Mouse (Mus musculus) neural tube, embryonic 13.5 days (tissue): Measurements from ENCODE around the gene Kcne1. TPM values are rescaled to one million over a fixed set of nuclear protein-coding genes. Genes with fewer than 3 reads are reported as not detected.

Experiments
- ATAC-seq: fragments of 200-750 bp; cut with Nextera tagmentation; 2 replicates; pipeline ENCODE4 v1.8.0; 2017; ENCODE audit warnings: low read depth, mild to moderate bottlenecking, moderate TSS enrichment, moderate library complexity
- H3K27ac ChIP-seq: fragments of 300-500 bp; sonication (generic); replicated peaks from 2 replicates; pipeline ENCODE4 v1.5.1; 2015; ENCODE audit warnings: moderate library complexity, mild to moderate bottlenecking, inconsistent platforms
- H3K27me3 ChIP-seq: fragments of 300-500 bp; sonication (generic); 2 replicates; pipeline ENCODE4 v1.6.1; 2015; ENCODE audit warnings: mild to moderate bottlenecking, inconsistent platforms
- H3K36me3 ChIP-seq: fragments of 300-500 bp; sonication (generic); 2 replicates; pipeline ENCODE4 v1.6.1; 2015; ENCODE audit warnings: mild to moderate bottlenecking, inconsistent platforms
- H3K4me1 ChIP-seq: fragments of 300-500 bp; sonication (generic); replicated peaks from 2 replicates; pipeline ENCODE4 v1.6.1; 2015; ENCODE audit warnings: inconsistent platforms
- H3K4me2 ChIP-seq: fragments of 300-500 bp; sonication (generic); 2 replicates; pipeline ENCODE4 v1.6.1; 2015; ENCODE audit warnings: inconsistent platforms, mild to moderate bottlenecking, moderate library complexity
- H3K4me3 ChIP-seq: fragments of 300-500 bp; sonication (generic); 2 replicates; pipeline ENCODE4 v1.5.1; 2015; ENCODE audit warnings: mild to moderate bottlenecking, inconsistent platforms
- H3K9ac ChIP-seq: fragments of 300-500 bp; sonication (generic); 2 replicates; pipeline ENCODE4 v1.6.1; 2015; ENCODE audit warnings: moderate library complexity, mild to moderate bottlenecking, inconsistent platforms
- H3K9me3 ChIP-seq: fragments of 300-500 bp; sonication (generic); 2 replicates; pipeline ENCODE4 v1.6.1; 2016; ENCODE audit warnings: inconsistent platforms
- WGBS: fragments of 180-500 bp; shearing (Covaris S2); methylation state at CpG from one replicate; pipeline ENCODE4 v1.1.7; 2015; 5-methylcytosine and 5-hydroxymethylcytosine counted together
- polyA plus RNA-seq: library from polyadenylated mRNA; unstranded; fragments of >200 nt; fragmentation: Nextera tagmentation; extraction: Ambion mirVana; gene quantifications from 2 replicates; pipeline ENCODE4 v1.2.1, GENCODE M21; 2015

The Kcne1 gene
- polyA plus RNA-seq = 0.18 TPM in 1 of 2 replicates, not detected in the other

DNA sequence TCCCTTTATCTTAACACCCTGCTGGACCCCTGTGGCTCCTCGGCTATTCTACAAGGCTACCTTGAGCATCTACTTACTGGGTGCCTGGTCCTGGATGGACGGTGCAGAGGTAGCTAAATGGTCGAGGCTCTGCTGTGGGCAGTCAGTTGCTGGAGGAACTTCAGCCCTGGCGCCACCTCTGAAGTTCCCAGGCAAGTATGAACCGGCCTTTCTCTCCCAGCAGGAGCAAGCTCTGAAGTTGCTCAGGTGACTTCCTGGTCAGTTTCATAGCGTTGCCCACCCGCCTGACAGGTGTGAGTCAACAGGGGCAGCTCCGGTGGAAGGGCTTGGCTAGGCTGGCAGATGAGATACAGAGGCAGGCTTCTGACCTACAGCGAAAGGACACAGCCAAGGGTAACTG, at the start of gene Kcne1:
Gene Kcne1 (minus strand): TSS at position 240 of the 400 bp plus-strand sequence.
- Histone ChIP-seq H3K27me3 (no peaks in the 10 kb centered on the region), H3K9me3 (no peaks in the 10 kb centered on the region), H3K4me2 (no peak within 1 kb of the TSS), H3K27ac (no peak within 1 kb of the TSS), H3K4me1 (peaks cover 20% of the 10 kb centered on the region), H3K36me3 (no peaks in the 10 kb centered on the region), H3K9ac (no peak within 1 kb of the TSS), H3K4me3 (no peak within 1 kb of the TSS)
- 73% methylated on average over 9 of the region's 9 CpGs for WGBS
- no peak for ATAC-seq

DNA sequence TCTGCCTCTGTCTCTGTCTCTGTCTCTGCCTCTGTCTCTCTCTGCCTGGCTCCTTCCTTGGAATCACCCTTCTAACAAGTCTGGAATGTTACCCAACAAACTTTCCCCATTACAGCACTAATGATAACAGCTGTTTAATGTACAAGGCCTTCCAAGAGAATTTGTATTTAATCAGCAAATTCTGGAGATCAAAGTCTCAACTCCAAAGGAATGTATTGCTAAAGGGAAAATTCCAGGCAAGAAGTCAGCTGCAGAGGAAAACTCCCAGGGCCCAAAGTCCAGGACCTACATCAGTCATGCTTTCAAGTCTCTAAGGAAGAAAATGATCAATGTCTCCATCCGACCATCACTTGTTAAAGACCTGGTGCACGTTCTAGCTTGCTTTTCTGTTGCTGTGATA, 48.6 kb upstream of the Kcne1 start:
- no peak for ATAC-seq
- peaks cover 17% of the 10 kb centered on the region for H3K4me1 ChIP-seq
- WGBS = 62% methylated on average over 2 of the region's 2 CpGs

DNA sequence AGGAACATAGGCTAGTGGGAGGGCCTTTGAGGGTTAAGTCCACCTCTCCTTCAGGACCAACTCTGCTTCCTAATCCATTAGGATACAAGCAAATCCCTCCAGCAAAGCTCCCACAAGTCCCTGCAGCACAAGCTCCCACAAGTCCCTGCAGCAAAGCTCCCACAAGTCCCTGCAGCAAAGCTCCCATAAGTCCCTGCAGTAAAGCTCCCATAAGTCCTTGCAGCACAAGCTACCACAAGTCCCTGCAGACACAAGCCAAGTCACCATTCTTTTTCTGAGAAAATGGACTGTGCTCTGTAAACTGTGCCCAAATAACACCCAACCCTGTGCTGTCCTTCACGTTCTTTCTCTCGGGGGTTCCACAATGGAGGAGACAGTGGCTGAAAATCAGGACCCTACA, 44.9 kb upstream of the Kcne1 start:
- Histone ChIP-seq H3K9me3 (no peaks in the 10 kb centered on the region), H3K36me3 (no peaks in the 10 kb centered on the region), H3K4me2 (no peak overlapping the region), H3K27ac (no peak overlapping the region), H3K4me1 (peaks cover 29% of the 10 kb centered on the region), H3K27me3 (no peaks in the 10 kb centered on the region), H3K4me3 (no peak overlapping the region), H3K9ac (no peak overlapping the region)
- WGBS = 87% methylated on average over 2 of the region's 2 CpGs
- no peak for ATAC-seq

More for the DNA sequence above, 48.6 kb upstream of the Kcne1 start:
- Histone ChIP-seq H3K4me2 (no peak overlapping the region), H3K27me3 (no peaks in the 10 kb centered on the region), H3K9ac (no peak overlapping the region), H3K27ac (no peak overlapping the region), H3K9me3 (no peaks in the 10 kb centered on the region), H3K4me3 (no peak overlapping the region), H3K36me3 (no peaks in the 10 kb centered on the region)

DNA sequence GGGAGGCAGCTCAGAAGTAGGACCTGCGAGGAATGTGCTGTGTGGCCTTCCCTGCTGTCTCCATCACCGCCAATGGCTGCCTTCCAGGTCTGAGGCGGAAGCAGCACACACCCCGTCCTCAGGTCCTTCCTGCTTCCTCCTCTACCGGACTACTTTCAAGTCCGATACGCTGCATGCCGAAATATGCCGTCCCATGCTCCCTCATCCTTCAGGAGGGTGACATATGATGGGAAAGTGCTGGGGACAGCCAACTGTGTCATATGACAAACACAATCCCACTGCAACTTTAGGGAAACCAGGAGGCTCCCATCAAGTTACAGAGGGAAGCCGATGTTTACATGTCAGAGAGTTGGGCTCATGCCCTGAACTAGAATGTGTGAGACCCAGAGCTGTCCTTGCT, 43.8 kb upstream of the Kcne1 start:
- H3K4me1 ChIP-seq = peaks cover 40% of the 10 kb centered on the region
- H3K4me2 ChIP-seq = no peak overlapping the region
- WGBS = 85% methylated on average over 10 of the region's 10 CpGs
- H3K36me3 ChIP-seq = no peaks in the 10 kb centered on the region
- no peak overlapping the region for H3K9ac ChIP-seq
- no peaks in the 10 kb centered on the region for H3K9me3 ChIP-seq
- H3K27me3 ChIP-seq = no peaks in the 10 kb centered on the region
- H3K27ac ChIP-seq = no peak overlapping the region
- H3K4me3 ChIP-seq = no peak overlapping the region
- no peak for ATAC-seq

DNA sequence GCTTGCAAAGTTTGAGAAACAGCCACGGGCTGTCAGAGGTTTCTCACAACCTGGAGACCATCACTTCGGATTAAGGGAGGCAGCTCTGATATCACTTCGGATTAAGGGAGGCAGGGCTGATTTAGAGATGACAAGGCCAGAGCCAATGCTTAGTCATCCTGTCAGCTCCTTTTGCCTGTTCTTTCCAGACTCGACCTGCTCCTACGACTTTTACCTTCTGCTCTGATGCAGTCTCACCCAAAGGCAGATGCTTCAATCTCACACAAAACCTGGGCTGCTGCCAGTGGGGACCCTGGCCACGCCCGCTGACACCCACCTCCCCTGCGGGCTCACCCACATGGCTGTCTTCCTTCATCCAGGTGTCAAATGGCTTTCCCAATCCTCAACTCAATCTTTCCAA, 42.9 kb upstream of the Kcne1 start:
- no peak for ATAC-seq
- H3K36me3 ChIP-seq = no peaks in the 10 kb centered on the region
- H3K4me1 ChIP-seq = peaks cover 42% of the 10 kb centered on the region
- no peak overlapping the region for H3K9ac ChIP-seq
- H3K4me3 ChIP-seq = no peak overlapping the region
- no peak overlapping the region for H3K4me2 ChIP-seq
- no peaks in the 10 kb centered on the region for H3K9me3 ChIP-seq
- no peaks in the 10 kb centered on the region for H3K27me3 ChIP-seq
- 52% methylated on average over 8 of the region's 8 CpGs for WGBS
- H3K27ac ChIP-seq = no peak overlapping the region

GRCm38 (mm10) chr16:92401206-92401605, 41.9 kb upstream of the Kcne1 start:
- Histone ChIP-seq H3K9ac (no peak overlapping the region), H3K27me3 (no peaks in the 10 kb centered on the region), H3K4me1 (peaks cover 42% of the 10 kb centered on the region), H3K4me3 (no peak overlapping the region), H3K9me3 (no peaks in the 10 kb centered on the region), H3K4me2 (no peak overlapping the region), H3K36me3 (peaks cover 10% of the 10 kb centered on the region), H3K27ac (no peak overlapping the region)
- WGBS = 62% methylated on average over 10 of the region's 10 CpGs
- ATAC-seq = no peak

- Histone ChIP-seq H3K36me3 (peaks cover 24% of the 10 kb centered on the region), H3K9me3 (no peaks in the 10 kb centered on the region), H3K4me2 (peak overlapping the region; percentile 71), H3K4me3 (peak overlapping the region; percentile 39), H3K27me3 (no peaks in the 10 kb centered on the region), H3K4me1 (peaks cover 42% of the 10 kb centered on the region), H3K27ac (peak overlapping the region; percentile 78), H3K9ac (peak overlapping the region; percentile 63)
- WGBS = under 1% methylated on average over 37 of the region's 37 CpGs
- ATAC-seq = peak; percentile 89
Observed at GRCm38 (mm10) chr16:92399490-92400458, 40.5 kb upstream of the Kcne1 start.

DNA sequence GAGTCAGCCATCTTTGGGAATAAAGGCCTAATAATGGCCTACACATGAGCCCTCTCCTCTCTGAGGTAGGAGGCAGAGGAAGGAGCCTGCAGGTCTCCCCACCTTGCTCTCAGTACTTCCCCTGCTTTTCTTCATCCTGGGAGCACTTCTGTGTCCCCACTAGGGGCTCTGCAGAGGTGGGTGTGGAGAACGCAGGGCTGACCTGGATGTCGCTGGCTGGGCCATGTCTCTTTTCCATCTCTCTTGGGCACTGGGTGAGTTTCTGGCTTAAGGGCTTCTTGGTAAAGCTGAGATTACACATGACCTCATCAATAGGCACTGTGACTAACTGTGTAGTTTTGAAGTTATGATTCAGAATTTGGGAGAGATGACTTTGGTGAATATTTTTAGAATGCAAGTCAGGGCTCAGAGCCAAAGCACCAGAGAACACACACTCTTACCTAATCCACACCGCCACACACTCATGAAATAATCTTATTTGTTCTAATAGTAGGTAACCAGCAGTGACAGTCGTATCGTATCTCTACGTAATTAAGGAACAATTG, 39.4 kb upstream of the Kcne1 start:
- Histone ChIP-seq H3K36me3 (peaks cover 27% of the 10 kb centered on the region), H3K4me3 (peak overlapping the region; percentile 39), H3K4me1 (peaks cover 42% of the 10 kb centered on the region), H3K27me3 (no peaks in the 10 kb centered on the region), H3K9me3 (no peaks in the 10 kb centered on the region), H3K4me2 (peak overlapping the region; percentile 71), H3K27ac (no peak overlapping the region), H3K9ac (0 out of 2 replicates have a peak overlapping the region, but pooled peaks have one; percentile 63)
- WGBS = 51% methylated on average over 6 of the region's 6 CpGs
- ATAC-seq = no peak

- ATAC-seq = no peak
- H3K4me1 ChIP-seq = peaks cover 42% of the 10 kb centered on the region
- no peak overlapping the region for H3K4me3 ChIP-seq
- no peak overlapping the region for H3K27ac ChIP-seq
- WGBS = 41% methylated on average over 10 of the region's 10 CpGs
- H3K4me2 ChIP-seq = peak overlapping the region; percentile 71; the same call in 1 of the 2 replicates
- H3K9me3 ChIP-seq = no peaks in the 10 kb centered on the region
- H3K27me3 ChIP-seq = no peaks in the 10 kb centered on the region
- H3K36me3 ChIP-seq = peaks cover 34% of the 10 kb centered on the region
- no peak overlapping the region for H3K9ac ChIP-seq
Observed at GRCm38 (mm10) chr16:92397745-92398573, 38.7 kb upstream of the Kcne1 start.

- Histone ChIP-seq H3K9me3 (no peaks in the 10 kb centered on the region), H3K4me1 (peaks cover 8% of the 10 kb centered on the region), H3K9ac (no peak overlapping the region), H3K27ac (no peak overlapping the region), H3K4me3 (no peak overlapping the region), H3K4me2 (no peak overlapping the region), H3K36me3 (peaks cover 59% of the 10 kb centered on the region), H3K27me3 (no peaks in the 10 kb centered on the region)
- ATAC-seq = no peak
- WGBS = 97% methylated on average over 3 of the region's 3 CpGs
Observed at GRCm38 (mm10) chr16:92393732-92394131, 34.5 kb upstream of the Kcne1 start.

DNA sequence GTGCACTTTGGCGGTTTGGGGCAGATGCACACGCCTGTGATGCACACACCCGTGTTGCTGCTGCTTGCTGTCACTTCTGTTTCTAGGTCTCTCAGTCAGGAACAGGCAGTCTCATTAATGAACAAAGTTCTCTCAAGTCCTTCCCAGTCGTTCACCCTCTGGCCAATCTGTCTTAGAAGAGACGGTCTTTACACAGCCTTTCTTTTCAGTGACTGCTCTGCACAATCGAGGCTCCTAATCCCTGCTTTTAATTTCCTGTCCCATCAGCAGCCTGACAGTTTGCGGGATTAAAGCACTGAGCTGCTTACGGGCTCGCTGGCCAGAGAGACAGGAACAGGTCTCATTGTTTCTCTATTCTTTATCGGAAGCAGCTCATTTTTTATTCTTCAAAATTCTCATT, 28.4 kb upstream of the Kcne1 start:
- Histone ChIP-seq H3K36me3 (peaks cover 22% of the 10 kb centered on the region), H3K9me3 (no peaks in the 10 kb centered on the region), H3K27me3 (no peaks in the 10 kb centered on the region), H3K4me2 (no peak overlapping the region), H3K27ac (no peak overlapping the region), H3K4me1 (peaks cover 2% of the 10 kb centered on the region; the same call in 1 of the 2 replicates), H3K4me3 (no peak overlapping the region), H3K9ac (no peak overlapping the region)
- no peak for ATAC-seq
- whole genome bisulfite sequencing = 68% methylated on average over 10 of the region's 10 CpGs

DNA sequence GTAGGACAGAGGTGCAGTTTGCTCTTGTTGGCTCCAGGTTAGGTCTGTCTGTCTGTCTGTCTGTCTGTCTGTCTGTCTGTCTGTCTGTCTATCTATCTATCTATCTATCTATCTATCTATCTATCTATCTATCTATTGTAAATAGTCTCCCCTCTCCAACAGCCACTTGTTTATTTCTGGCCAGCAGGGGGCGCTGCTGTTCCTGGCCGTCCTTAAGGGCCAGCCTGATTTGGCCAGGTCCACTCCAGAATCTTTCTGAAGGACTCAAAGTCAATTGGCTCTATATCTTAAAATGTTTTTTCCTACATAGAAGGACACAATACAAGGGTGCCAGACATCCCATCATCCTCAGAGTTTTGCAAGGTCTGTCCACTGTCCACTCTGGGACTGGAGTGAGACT, 25.8 kb upstream of the Kcne1 start:
- no peak overlapping the region for H3K27ac ChIP-seq
- no peak for ATAC-seq
- no peak overlapping the region for H3K4me3 ChIP-seq
- H3K27me3 ChIP-seq = no peaks in the 10 kb centered on the region
- peaks cover 10% of the 10 kb centered on the region; the same call in 1 of the 2 replicates for H3K4me1 ChIP-seq
- H3K36me3 ChIP-seq = no peaks in the 10 kb centered on the region
- H3K9ac ChIP-seq = no peak overlapping the region
- WGBS = 4% methylated on average over 2 of the region's 2 CpGs
- H3K9me3 ChIP-seq = no peaks in the 10 kb centered on the region
- H3K4me2 ChIP-seq = no peak overlapping the region
